Mouse (Mus musculus) bone marrow, adult 2 months (tissue): ENCODE measurements around the gene Atp5mpl.

Experiments used
- CTCF ChIP-seq: fragments of 200-500 bp; IDR thresholded peaks from 2 replicates; pipeline ENCODE4 v1.5.1; 2011; ENCODE audit warnings: low read length, control low read depth; ENCODE audit not compliant: control insufficient read depth, insufficient read depth
- POLR2A ChIP-seq: fragments of 200-500 bp; IDR thresholded peaks from 2 replicates; pipeline ENCODE4 v1.6.1; 2011; ENCODE audit warnings: low read depth, mild to moderate bottlenecking, control low read depth, low read length, borderline replicate concordance; ENCODE audit not compliant: control insufficient read depth

- TF ChIP-seq POLR2A, result no peak
- TF ChIP-seq CTCF, result no peak
Measured at GRCm38 (mm10) chr12:111938623-111939177, 28.1 kb downstream of the Atp5mpl start.
